Mouse (Mus musculus) left cerebral cortex, postnatal 14 days (tissue): ENCODE data around the gene Tmem200b. TPM values are rescaled to one million over a fixed set of nuclear protein-coding genes. Genes with fewer than 3 reads are reported as not detected.

Experiments used
- DNase-seq, 2 experiments: peaks; one replicate each; pipeline ENCODE4 v3.0.0; 2021 to 2022; ENCODE audit warnings: low spot score in 2 of 2, mixed read lengths in 1 of 2
- intact Hi-C: fragments of 180-260 bp; cut with DNase I; formaldehyde crosslinking; loops from one replicate; pipeline ENCODE4 v1.15.1; 2025
- long read RNA-seq, 2 experiments: library from polyadenylated mRNA; stranded (forward); transcript quantifications; one replicate each; pipeline ENCODE4 v2.0.0; 2021
- total RNA-seq, 2 experiments: library from RNA; stranded (reverse); gene quantifications; 2 replicates each; pipeline ENCODE4 v1.2.3; 2021

The Tmem200b gene
- total RNA-seq = 1 to 10 TPM; 5.9 to 6.1 TPM
- long read RNA-seq, experiment 1, transcript Tmem200b-201 (1 exons, 1,370 nt) = major isoform, 6 of 17 reads
- long read RNA-seq, experiment 1, partial matches to known transcripts = 0 of 17 reads
- long read RNA-seq, experiment 1, other reads (novel, unspliced or antisense) = 11 of 17 reads
- long read RNA-seq, experiment 2, partial matches to known transcripts = 0 of 4 reads
- long read RNA-seq, experiment 2, other reads (novel, unspliced or antisense) = 4 of 4 reads

DNA sequence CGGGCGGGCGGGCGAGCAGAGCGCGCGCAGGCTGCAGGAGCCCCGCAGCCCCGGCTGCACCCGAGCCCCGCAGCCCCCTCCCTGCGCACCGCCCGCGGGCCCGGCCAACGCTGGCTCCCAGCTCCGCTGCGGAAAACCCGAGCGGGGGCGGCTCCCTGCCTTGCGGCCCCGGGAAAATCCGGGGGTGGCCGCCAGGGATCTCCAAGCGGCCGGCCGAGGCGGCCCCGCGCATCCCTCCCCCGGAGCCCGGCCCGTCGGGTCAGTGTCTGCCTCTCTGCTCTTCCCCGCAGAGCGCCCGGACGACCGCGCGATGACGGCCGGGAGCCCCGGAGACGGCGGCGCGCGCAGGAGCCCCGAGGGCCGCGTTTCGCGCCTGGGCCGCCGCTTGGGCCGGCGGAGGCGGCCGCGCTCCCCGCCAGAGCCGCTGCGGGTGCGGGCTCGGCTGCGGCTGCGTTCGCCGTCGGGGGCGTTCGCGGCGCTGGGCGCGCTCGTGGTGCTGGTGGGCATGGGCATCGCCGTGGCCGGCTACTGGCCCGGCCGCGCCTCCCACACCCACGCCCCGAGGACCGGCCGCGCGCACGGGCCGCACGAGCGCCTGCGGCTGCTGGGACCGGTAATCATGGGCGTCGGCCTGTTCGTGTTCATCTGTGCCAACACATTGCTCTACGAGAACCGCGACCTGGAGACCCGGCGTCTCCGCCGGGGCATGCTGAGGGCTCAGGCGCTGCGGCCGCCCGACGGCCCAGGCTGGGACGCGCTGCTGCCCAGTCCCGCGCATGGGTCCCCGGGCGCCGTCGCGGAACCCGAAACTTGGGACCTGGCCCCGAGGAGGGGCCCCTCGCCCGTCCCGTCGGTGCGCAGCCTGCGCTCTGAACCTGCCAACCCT is at the start of gene Tmem200b:
TSS of gene Tmem200b (plus strand) at position 311 of the 886 bp plus-strand sequence.
- intact Hi-C loops = no loop called here
- peak in 1 of 2 experiments; percentile 46 for DNase-seq

- DNase-seq = no peak
- intact Hi-C loops = no loop called here
These were observed 48.8 kb upstream of the Tmem200b start for GRCm38 (mm10) chr4:131872672-131873292.

- intact Hi-C loops = no loop called here
- peak; percentile 95 to 96 for DNase-seq
These were observed 48.0 kb upstream of the Tmem200b start, which contains the start of gene Srsf4 for GRCm38 (mm10) chr4:131873293-131874168. Gene Srsf4 (plus strand): TSS chr4:131873617.

GRCm38 (mm10) chr4:131874169-131874536 is 47.4 kb upstream of the Tmem200b start:
- DNase-seq = no peak
- intact Hi-C loops = no loop called here

DNA sequence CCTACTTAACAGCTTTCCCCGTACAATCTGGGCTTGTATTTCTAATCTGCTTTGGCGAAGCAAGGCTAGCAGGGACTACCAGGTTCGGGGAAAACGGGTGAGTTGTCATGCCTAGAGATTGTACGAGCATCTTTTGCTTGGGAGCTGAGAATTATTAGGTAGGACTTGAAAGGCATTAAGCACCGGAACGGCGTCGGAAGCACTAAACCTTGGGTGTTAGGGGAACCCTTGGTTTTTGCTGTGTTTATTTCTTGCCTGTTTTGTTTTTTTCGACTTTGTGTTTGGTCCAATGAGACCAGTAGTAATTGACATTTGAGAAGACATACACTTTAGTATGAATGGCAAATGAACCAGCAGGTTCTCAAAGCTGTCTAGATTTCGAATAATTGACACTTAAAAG is 47.0 kb upstream of the Tmem200b start:
- intact Hi-C loops = no loop called here
- no peak for DNase-seq

GRCm38 (mm10) chr4:131875242-131875641 is 46.3 kb upstream of the Tmem200b start:
- intact Hi-C loops = no loop called here
- DNase-seq = no peak

DNA sequence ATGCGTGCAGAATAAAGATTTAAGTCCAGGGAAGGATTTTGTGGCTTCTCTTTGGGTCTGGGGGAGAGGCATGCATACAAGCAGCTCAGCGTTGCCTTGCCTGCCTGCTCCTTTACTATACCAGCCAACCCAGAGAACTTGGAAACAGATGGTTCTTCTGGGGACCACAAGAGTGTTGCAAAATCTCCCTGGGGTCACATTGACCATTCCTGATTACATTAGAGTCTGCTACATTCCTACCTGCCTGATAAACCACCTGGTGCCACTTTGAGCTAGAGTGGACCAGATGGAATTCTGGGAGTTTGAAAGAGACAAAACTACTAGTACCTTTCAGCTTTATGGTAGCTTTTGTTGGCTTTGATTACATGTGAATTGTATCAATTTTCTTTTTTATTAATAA is 44.7 kb upstream of the Tmem200b start:
- no peak for DNase-seq
- intact Hi-C loops = no loop called here

GRCm38 (mm10) chr4:131879692-131880091 is 41.9 kb upstream of the Tmem200b start:
- no peak for DNase-seq
- intact Hi-C loops = no loop called here

DNA sequence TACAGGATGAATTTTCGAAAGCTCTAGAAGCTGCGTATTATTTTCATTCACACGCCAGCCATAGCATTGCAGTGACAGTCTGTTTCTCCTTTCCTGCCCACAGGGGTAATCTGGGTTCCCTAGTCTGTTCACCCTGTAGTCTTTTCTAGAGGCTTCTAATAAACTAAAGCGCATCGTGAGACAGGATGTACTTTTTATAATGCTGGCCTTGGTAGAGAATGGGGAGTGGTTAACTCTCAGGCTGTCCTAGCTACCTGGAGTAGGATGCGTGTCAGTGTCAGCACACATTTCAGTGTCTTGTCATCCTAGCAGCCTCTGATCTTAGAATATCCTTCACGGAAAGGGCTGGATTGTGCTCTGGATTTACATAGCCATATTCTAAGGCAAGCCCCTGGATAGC is 40.3 kb upstream of the Tmem200b start:
- intact Hi-C loops = no loop called here
- DNase-seq = no peak

DNA sequence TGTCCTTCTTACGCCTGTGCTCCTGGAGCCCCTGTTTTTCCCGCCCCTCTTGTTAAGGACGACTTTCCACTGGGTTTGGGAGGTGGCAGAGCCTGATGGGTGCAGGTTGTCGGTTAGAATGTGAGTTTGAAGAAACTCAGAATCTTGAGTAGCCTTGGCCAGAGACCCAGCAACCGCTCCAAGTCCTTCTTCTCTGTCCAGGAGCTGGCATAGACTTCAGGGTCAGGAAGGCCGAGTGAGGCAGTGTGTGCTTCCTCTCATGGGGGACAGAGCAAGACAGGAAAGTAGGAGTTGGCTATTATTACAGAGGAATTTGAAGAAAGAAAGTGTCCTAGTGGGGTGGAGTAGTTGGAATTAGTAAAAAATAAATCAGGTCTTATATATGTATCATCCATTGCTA is 38.0 kb upstream of the Tmem200b start:
- no peak for DNase-seq
- intact Hi-C loops = no loop called here

DNA sequence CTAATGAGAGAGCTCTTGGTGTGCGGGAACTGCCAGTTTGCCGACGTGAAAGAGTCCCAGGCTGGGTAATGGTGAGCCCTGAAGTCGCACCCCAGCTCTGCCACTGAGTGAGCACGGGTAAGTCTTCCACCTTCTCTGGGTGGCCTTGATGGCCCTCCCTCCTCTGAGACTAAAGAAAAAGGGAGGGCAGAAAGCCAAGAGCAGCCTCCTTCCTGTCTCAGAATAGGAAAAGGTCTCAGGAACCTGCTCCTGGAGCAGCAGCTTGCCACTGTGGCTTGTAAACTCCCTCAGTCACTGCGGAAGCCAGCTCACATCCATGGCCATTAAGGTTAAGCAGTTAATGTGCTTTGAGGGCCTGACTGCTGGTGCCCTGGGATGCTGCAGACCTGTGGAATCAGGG is 36.2 kb upstream of the Tmem200b start:
- intact Hi-C loops = no loop called here
- no peak for DNase-seq

DNA sequence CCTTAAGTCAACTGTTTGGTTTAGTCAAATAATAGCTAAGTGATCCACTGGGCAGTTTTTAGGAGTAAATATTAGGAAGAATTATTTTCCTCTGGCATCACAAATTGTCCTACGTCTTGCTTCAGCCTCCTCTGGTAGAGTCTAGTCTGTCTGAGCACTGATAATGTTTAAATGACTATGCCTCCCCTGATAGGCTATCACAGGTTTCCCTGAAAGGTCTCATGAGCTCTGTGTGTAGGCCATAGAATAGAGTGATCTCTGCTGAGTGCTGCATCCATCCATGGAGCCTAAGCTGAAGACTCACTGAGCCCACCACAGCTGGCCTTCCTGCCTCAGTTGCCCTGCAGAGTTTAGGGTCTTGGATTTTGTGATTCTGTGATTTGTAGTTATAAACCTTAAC is 33.0 kb upstream of the Tmem200b start:
- intact Hi-C loops = no loop called here
- no peak for DNase-seq

DNA sequence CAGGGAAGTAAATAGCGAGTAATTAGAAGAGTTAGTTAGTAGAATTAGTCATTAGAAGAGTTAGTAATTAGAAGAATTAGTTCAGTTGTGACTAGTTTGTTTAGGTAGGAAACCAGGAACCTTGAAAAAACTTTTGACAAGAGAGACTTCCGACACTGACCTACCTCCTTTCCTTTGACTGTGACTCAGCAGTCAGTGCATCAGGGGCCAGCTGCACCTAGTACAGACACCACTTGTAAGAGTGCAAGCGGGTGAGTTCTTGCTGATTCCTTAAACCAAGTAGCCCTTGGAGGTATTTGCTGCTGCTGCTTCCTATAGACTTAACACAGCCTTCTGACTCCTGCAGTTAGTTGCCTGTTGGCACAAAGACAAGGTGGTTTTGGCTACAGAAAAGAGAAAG is 30.9 kb upstream of the Tmem200b start:
- DNase-seq = no peak
- intact Hi-C loops = no loop called here

DNA sequence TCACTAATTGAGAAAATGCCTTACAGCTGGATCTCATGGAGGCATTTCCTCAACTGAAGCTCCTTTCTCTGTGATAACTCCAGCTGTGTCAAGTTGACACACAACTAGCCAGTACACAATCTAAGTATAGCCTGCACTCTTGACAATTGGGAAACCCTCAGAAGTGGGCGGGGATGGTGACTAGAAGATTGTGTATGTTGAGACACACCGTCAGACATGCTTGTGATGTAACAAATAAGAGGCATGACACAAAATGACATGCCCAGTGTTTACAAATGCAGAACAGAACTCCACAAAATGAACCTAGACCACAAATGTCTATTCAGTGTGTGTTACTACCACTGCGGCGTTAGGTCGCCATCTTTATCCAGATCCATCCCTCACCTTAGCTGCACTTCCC is 24.5 kb upstream of the Tmem200b start:
- intact Hi-C loops = no loop called here

GRCm38 (mm10) chr4:131897787-131898186 is 23.8 kb upstream of the Tmem200b start:
- intact Hi-C loops = no loop called here
- no peak for DNase-seq

More for the DNA sequence above, 24.5 kb upstream of the Tmem200b start:
- no peak for DNase-seq

DNA sequence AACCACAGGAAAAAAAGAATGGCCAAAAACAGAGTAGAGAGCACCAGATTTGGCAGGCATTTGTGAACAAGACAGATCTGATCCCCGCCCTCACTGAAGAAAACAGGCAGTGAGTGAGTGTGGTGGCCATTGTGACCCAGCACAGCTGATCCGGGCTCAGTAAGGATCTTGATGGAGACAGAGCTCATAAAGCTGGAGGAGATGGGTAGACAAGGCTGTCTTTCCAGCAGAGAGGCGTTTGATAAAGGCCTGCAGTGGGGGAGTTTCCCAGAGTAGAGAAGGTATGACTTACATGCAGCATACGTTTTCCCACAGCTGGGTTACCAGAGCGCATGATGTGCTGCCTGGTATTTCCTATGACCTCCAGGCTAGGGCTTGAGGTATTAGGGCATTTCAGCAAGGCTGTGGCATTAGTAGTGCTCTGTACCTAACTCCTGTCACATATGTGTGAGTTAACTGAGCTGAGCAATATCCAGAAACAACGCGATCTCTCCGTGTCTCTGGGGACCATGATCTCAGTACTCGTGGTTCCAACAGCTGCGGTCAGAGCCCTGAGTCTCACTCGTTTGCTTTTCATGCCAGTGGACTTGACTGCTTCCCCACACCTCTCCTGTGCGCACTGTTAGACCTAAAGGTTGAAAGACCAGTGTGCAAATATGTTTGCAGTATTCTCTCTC is 22.9 kb upstream of the Tmem200b start:
- intact Hi-C loops = no loop called here
- DNase-seq = no peak

DNA sequence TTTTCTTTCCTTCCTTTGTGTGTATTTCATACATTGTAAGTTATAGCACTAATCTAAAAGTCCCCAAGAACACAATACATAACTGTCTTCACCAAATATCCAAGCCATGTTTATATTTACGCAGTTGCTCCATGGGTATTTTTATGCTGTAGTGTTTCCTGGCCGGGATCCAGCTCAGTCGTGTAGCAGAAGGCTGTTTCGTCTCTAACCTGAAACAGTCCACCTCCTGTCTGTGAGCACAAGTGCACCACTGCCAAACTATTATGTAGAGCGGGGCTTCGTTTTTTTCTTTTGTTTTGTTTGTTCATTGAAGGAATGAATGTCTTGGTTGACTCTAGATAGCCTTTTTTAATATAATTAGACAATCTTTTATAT is 22.4 kb upstream of the Tmem200b start:
- intact Hi-C loops = no loop called here
- DNase-seq = no peak

- DNase-seq = no peak
- intact Hi-C loops = no loop called here
These were observed 20.5 kb upstream of the Tmem200b start for GRCm38 (mm10) chr4:131901090-131901489.

DNA sequence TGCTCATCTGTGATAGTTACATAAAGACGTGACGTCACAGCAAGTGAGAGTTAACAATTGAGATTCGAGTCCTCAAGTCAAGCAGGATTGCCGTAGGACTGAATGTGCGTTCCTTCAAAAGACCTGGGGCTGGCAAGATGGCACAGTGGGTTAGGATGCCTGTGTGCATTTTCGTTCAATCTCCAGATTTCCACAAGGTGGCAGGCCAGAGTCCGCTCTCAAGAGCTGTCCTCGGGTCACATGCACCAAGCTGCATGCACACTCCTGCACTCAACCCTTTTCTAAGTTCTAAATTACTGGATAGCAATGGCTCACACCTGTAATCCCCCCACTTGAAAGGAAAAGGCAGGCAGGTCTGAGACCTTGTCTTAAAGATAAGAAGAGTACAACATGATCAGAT is 17.1 kb upstream of the Tmem200b start:
- DNase-seq = peak; percentile 61 to 76
- intact Hi-C loops = no loop called here
